Mouse (Mus musculus) heart, postnatal 10 days (tissue): ENCODE data around the gene Mrvi1. TPM values are rescaled to one million over a fixed set of nuclear protein-coding genes. Genes with fewer than 3 reads are reported as not detected.

Experiments used
- DNase-seq, 2 experiments: peaks; one replicate each; pipeline ENCODE4 v3.0.0; 2021
- intact Hi-C: fragments of 180-260 bp; cut with DNase I; formaldehyde crosslinking; loops from one replicate; pipeline ENCODE4 v1.15.1; 2025
- total RNA-seq, 2 experiments: library from RNA; stranded (reverse); gene quantifications; 2 replicates each; pipeline ENCODE4 v1.2.3; 2021

Mrvi1 gene
- total RNA-seq, 2 experiments from 2014 or later: 13.5 to 15.5 TPM

DNA sequence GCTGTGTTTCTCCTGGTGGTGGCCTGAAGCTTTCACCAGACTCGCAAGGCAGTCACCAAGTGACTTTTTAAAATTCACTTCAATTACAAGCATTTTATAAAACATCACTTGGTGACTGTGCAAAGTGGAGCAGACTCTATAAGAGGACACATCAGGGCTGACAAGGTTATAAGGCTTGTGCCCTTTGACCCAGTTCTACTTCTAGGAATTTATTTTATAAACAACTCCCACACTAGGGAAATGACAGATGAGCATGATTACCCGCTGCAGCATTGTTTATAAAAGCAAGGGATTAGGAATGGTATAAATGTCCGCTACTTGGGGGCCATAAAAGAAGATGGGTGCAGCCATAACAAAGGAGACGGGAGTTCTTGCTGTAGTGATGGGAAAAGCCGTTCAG, 1.4 kb upstream of the Mrvi1 start:
- no peak for DNase-seq
- intact Hi-C loops: loop anchor here (2.0 kb wide), 1 partner anchor 31 kb away; no protein-coding TSS in a partner anchor

DNA sequence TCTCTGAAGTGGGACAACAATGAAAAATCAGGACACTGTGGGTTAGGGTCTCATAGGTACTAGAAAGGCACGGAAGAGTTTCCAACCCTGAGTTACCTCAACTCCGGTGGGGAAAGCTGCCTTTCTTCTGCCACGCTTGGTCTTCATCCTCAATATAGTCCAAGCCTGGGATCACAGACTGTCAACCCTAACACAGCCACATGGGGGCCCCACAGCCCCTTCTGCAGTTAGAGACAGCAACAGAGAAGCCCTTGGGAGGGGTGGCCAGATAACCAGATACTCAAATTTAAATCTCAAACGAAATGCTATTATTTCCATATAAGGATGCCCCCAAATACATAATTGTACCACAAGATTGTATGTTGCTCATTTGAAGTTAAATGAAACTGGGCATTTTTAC, 503 bp upstream of the Mrvi1 start:
- peak; percentile 57 to 74 for DNase-seq
- intact Hi-C loops: loop anchor here (2.0 kb wide), 1 partner anchor 32 kb away; no protein-coding TSS in a partner anchor

DNA sequence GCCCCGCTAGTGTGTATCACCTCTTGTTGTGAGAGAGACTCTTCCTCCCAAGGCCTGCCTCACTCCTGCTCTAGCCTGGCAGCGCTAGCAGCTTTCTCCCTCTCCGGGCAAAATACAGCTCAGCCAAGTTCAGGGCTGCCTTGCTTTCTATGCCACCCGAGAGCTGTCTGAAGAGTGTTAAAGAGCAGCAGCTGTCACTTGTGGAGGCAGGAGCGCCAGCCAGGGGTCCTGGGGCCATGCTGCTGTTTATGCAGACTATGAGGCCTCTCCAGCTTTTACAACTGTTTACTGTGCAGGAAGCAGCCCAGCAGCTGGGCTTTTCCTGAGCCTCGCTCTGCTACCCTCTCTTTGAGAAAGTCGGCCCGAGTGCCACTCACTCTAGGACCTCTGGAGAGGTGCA, 1.2 kb downstream of the Mrvi1 start:
- DNase-seq: no peak
- intact Hi-C loops: no loop called here

DNA sequence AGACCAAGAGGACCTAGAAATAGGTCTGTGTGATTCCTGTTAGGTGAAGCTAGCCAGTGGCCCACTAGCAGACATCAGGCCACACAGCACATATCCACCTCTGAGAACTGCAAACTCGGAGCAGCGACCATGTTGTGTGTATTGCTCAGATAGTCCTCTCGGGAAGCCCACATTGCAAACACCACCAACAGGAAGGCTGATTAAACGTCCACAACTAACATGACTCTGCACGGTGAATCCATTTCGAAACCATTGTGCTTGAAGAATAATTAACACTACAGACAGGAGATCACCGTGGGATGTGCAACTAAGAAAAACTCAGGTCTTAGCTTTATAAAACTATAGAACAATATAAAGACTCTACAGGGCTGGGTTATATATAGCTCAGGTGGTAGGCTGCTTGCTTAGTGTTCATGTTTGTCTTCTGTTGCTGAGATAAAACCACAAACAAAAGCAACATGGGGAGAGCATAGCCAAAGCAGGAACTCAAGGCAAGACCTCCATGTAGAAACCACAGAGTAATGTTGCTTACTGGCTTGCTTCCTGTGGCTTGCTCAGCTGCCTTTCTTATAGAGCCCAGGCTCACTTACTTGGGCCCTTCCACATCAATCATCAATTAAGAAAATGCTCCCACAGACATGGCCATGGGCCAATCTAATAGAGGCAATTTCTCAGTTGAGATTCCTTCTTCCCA, 4.4 kb downstream of the Mrvi1 start:
- DNase-seq: no peak
- intact Hi-C loops: no loop called here

DNA sequence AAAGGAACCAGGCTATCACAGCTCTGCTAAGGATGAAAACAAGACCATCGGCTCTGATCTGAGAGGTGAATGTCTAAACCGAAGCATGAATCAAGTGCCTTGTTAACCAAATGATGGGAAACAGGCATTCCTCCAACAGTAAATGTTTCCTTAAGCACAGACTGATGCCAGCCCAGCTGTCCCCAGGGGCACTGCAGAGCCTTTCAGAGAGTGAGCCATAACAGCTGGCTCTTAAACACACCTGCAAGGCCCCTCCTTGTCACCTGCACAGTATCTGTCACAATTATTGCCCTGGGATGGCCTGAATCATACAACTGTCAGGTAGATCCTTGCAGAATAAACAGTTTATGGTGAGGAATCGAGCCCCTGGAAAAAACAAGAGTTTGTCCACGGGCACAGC, 8.8 kb downstream of the Mrvi1 start:
- intact Hi-C loops: no loop called here
- no peak for DNase-seq

DNA sequence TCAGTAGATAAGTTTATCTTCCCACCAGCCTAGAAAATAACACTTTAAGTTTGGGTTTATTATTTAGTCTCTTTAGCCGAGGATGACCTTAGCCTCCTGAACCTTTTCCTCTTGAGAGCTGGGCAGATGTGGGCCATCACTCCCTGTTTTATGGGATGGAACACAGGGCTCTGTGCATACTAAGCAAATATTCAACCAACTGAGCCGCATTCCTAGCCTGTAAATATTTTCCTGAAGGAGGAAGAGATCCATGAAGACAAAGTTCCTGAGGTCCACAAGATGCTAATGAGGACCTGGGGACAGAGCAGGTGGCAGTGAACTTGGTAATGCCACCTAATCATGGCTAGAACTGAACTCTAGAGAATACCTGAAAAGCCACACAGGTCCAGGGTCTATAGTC, 9.5 kb downstream of the Mrvi1 start:
- intact Hi-C loops: no loop called here
- no peak for DNase-seq

DNA sequence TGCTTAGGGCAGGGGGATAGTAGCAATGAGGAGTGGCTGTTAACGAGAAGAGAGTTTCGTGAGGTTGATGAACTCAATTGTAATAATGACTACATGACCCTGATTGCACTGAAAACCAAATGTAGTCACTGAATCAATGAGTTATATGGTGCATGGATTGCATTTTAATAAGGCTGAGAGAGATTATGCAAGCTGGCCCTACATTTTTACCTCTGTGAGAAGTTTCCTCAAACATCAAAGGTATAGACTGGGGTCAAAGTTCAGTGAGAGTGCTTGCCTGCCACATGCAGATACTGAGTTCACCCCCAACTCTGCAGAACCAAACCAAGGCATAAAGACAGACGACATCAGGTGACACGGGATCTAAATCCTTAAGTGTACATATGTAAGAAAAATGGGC, 14.9 kb downstream of the Mrvi1 start:
- no peak for DNase-seq
- intact Hi-C loops: no loop called here

DNA sequence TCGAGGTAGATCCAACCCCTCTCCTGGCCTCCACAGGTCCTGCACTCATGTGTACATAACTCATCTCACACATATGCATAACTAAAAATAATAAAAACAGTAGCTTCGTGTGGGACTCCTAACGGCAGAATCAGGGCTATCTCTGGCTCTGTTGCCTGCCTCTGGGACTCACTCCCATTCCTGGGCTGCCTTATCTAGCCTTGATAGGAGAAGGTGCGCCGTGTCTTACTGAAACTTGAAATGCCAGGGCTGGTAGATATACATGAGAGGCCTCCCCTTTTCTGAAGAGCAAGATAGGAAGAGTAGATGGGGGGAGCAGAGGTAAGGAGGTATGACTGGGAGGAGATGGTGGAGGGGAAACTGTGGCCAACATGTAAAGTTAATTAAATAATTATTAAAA, 15.4 kb downstream of the Mrvi1 start:
- intact Hi-C loops: no loop called here
- no peak for DNase-seq

DNA sequence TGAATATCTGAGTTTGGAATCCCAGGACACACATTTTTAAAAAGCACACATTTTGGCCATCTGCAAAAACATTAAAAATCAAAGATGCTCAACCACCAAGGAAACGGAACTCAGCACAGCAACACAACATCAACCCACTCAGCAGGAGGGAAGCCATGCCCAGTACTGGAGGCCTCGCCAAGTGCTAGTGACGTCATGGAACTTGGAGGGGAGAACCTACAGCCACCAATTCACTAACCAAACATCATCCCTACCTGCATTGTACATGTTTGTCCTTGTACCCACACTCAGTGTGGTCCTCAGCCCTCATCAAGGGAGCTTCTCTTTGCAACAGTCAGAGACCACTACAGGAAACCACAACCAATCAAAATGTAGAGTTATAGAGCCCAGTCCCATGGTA, 16.9 kb downstream of the Mrvi1 start:
- intact Hi-C loops: no loop called here
- DNase-seq: no peak

DNA sequence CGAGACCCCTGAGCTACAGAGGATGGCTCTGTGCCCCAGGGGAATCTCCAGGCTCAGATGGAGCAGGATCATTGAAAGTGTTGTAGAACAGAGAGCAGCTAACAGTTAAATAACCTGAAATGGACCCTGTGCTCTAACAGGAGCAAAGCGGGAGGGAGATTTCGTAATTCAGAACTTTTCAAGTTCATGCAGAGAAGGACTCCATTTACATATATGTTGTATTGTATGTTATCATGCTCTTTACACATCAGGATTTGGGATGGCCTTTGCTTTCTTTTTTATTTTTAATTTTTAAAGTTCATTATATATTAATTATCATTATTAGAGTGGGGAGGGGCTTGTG, 18.6 kb downstream of the Mrvi1 start:
- DNase-seq: no peak
- intact Hi-C loops: no loop called here

DNA sequence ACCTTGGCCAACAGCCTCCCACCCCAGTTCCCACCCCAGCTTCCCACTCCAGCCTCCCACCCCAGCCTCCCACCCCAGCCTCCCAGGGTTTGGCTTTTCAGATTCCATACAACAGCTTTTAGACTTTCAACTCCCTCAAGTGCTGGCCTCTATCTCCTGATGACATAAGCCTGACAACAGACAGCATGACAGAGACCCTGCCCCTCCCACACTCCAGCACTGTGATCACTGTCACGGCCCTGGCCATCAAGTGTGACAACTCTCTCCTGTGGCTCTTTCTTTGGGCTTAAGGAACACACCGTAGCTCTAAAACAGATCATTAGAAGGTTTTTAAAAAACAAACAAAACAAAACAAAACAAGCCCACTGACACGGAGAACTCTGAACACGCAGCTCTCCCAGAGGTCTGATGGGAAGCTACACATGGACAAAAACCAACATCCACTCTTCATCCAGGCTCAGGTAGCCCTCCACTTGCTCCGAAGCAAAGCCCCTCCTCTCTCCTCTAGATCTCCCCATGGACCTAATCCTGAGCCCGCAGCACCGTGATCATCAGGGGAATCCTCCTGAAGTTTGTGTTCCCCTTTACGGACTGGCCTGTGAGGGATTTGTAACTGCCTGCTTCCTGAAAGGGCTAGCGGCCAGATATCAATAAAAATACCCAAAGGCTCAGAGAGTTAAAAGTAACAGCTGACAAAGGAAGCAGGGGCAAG, 19.2 kb downstream of the Mrvi1 start:
- intact Hi-C loops: no loop called here
- DNase-seq: no peak

DNA sequence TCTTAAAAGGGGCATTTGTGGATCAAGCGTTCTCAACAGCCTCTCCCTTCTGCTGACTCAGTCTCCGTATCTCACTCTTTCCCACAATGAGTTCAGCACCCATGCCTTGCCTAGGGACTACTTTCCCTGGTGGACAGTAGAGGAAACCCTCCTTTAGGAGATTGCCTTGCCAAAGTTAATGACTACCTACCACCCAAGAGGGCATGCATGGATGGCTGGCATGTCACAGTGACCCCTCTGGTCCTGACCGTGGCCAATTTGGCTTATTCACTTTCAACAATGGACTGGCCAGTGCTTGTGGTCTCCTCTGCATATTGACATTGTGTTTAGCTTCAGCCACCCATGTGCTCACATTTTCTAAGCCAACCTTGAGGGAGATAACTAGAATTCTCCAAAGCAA, 19.8 kb downstream of the Mrvi1 start:
- no peak for DNase-seq
- intact Hi-C loops: no loop called here

DNA sequence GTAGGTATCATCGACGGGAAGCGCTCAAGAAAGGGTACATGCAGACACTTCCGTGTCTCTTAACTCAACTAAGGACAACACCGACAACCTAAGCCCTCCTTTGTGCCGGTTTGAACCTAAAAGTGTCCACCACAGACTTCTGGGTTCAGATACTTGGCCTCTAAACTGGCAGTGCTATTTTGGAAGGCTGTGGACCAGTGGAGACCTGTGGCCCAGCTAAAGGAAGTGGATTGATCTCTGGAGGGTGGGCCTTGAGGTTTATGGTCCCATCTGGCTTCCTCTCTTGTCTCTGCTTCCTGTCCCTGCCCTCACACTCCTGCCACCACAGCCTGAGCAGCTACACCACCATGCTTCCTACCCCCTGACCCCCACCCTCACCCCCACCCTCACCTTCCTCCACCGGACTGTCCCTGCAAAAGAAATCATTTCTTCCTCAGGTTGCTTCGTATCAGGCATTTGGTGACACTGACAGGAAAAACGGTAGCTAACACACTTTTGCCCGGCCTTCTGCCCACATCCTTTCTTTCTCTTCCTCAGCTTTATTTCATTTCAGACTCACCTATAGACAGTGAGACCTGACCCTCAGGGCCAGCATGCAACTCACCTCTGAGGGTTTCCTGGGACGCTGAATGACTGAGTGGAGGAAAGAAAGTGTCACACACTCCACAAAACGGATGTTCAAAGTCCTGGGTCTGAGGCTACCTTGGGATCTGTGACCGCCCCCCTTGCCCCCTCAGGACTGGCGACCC, 25.7 kb downstream of the Mrvi1 start:
- DNase-seq: no peak
- intact Hi-C loops: no loop called here

DNA sequence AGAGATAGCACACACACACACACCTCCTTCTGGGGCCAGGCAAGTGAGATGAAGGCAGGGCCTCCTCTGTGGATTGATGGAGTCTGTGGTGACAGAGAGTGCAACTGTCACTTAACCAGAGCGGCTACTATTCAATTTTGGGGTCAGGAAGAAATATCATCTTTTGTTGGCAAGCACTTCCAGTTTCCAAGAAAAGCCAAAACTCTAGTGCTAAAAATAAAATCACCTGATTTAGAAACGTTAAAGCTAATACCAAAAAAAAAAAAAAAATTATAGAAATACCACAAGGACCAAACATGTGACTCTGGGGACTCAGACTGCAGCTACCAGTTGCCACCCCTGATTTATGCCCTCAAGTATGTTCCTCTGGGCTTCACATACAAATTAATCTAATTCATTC, 26.7 kb downstream of the Mrvi1 start:
- intact Hi-C loops: no loop called here
- no peak for DNase-seq

DNA sequence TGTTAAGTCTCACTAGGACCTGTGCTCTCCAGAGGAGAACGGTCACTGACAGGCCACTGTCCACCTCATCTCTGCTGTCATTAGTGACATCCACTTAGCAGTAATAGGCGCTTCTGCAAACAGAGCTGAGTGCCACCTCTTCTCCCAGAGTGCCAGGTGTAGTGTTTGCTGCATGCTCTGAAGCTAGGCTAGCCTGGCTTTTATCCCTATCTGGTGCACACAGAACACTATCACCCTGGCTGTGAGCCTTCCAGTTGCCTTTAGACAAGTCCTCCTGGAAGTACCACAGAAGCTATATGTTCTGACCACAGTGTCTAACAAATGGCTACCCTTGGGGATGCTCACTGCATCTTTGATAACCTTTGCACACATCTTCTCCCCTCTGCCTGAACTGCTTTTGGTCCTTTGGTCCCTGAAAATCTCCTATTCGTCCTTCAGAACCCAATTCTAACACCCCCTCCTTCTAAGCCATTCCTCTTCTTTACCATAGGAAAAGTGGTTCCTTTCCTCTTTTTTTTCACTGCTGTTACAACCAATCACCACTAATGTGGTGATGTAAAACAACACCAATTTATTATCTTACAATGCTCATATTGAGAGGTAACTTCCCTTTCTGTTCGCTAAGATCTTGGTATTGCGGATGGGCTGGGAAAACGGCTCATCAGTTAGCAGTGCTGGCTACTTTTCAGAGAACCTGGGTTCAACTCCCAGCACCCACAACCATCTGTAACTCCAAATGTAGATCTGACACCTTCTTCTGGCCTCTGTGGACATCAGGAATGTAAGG, 28.0 kb downstream of the Mrvi1 start:
- intact Hi-C loops: no loop called here
- DNase-seq: no peak

DNA sequence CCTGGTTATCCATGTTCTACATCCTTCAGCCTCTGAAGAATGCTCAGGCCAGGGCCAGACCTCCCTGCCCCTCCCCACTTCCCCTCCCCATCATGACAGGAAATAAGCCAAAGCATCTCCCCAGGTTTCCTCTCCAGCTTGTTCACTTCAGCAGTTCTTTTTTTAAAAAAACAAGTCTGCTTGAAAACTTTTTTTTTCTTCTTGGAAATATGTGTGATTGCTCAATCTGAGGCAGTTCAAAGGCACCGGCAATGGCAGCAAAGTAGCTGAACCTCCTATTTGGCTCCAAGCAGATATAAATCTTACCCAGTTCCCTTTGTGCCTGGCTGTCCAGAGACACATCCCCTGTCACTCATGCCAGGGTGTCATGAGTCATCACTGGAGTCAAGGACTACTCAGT, 29.1 kb downstream of the Mrvi1 start:
- DNase-seq: peak; percentile 40 to 41
- intact Hi-C loops: no loop called here

DNA sequence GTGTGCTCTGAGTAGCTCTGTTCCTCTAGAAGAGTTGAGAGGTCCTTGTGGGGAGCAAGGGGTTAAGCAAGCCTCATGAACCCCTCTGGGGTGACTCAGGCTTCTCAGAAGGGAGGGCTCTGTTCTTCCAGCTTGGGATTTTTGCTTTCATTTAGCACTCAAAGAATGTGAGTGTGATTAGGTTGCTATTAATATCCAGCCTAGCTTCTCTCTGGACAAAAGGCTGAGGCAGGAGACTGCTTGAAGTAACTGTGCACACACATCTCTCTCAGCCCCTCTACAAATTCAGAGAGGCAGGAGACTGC, 31.7 kb downstream of the Mrvi1 start:
- intact Hi-C loops: no loop called here

DNA sequence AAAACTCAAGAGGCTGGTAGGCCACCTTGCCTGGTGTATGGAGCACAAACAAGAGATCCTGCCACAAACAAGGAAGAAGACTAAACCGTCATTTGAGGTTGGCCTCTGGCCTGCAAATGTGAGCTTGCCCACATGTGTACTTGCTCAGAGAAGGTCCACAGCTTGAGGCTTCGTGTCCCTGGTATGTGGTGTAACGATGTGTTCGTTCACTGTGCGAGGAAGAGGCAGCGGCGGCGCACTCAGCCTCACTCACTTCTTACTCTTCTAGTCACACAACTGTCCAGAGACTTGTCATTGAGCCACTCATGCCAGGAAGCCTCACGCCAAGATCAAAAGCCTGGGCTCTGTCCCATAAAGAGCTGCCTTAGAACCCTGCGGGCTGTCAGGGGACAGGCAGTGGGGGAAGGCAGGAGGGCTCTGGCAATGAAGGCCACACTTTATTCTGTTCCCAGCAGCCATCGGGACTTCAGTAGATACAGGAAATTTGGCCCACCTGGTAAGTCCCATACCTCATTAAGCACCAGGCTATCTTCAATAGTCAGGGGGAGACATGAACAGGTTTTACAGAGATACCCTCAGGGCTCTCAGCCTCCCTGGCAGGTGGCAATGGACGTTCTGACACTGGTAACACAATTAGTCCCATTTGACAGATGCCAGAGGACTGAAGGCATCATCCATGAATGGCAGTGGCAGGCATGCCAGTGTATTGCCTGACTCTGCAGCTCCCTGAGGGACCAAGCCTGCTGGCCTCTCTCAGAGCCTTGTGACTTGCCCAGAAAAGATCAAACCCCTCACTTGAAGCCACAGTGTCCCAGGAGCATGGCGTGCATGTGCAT, 32.3 kb downstream of the Mrvi1 start:
- DNase-seq: no peak
- intact Hi-C loops: loop anchor here (5.0 kb wide), 1 partner anchor 67 kb away; no protein-coding TSS in a partner anchor

More for the DNA sequence above, 31.7 kb downstream of the Mrvi1 start:
- DNase-seq: no peak

DNA sequence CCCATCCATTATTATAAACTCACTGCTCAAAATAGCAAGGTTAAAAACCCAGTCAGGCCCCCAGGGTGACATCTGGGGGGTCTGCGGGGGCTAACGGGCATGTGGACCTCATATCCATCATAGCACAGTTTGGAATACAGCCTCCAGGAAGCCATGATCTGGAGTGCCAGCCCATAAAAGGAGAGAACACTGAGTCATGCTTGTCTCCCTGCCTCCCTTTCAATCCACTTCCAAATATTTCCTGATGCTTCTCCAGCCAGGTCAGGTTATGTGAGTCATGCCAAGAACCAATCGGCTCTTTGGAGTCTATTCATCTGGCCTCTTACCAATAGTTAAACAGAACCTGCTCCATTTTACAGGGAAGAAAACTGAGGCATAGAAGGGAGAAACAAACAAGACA, 33.7 kb downstream of the Mrvi1 start:
- DNase-seq: no peak
- intact Hi-C loops: loop anchor here (5.0 kb wide), 1 partner anchor 69 kb away; no protein-coding TSS in a partner anchor

DNA sequence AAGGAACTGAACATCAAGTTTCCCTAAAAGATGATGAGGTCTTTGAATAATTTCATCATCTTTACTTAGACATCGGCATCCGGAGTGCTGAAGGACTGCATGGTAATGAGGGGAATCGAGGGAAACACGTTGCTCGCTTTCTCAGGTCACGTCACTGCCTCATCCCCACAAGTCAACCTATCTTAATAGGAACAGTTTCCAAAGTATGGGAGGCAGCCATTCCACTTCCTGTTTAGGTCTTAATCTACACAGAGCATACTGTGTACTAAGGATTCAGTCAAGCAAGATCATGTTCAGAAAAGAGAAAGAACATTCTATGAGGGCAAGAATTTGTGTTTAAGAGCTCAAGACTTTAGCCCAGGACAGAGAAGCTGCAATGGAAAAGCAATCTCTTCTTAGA, 34.6 kb downstream of the Mrvi1 start:
- intact Hi-C loops: loop anchor here (5.0 kb wide), 1 partner anchor 70 kb away; no protein-coding TSS in a partner anchor
- DNase-seq: no peak
